Mouse (Mus musculus): ENCODE data around the gene Ckb.
"Not testable (repeated sequence)": the region's sequence is repeated elsewhere in the genome, so short reads cannot be mapped to it uniquely, and the experiment has no call there.

Ckb gene

DNA sequence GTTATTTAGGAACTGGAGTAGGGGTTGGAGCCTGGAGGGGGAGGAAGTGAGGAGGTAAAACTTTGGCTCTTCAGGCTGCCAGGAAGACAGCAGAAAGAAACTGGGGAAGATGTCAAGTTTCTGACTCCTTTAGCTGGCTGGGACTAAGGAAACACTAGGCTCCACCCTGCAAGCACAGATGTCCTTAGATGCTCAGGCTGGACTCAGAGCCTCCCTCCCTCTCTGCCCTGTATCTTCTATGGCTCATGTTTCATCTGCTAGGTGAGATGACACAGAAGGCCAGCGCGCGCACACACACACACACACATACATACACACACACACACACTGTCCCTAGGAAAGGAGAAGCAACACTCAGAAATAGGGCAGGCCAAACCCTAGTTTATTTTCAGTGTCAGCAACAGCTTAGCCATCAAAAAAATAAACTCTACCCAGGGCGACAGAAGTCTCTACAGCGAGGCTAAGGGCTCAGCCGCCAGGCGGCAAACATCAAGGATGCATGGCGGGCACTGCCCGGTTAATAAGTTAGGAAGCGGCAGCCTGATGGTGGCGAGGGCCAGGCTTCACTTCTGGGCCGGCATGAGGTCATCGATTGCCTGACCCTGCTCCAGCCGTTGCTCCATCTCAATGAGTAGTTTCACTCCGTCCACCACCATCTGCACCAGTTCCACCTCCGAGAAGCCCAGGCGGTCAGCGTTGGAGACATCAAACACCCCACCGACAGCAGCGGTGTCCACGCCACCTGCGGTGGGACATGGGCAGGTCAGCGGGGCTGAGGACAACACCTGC is 2.9 kb downstream of the Ckb start:
- DNase-seq (ENCODE audit: low spot score in 2 of 2) = no peak

- DNase-seq (ENCODE audit: low spot score in 2 of 2) = peak; percentile 88 to 93
Measured at GRCm38 (mm10) chr12:111668457-111668912, 3.7 kb downstream of the Ckb start.

DNA sequence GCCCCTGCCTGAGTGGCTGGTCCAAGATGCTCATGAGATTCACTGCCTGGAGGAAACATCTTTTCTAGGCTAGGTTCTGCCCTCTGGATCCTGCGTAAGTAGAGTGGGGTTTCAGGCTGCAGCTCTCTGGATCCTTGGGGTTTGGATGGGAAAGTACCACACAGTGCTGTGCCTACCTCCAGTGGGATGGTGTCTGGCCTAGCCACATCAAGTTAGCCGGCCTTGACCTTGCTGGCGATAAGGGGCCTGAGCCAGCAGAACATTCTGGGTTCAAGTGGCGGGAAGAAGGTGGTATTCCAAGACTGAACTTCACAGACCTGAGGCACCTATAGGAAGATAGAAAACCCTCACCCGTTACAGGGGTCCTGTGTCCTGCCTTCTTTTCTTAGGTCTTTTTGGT is 4.7 kb downstream of the Ckb start:
- DNase-seq (ENCODE audit: low spot score in 2 of 2) = no peak

- peak in 1 of 2 experiments; percentile 64 for DNase-seq (ENCODE audit: low spot score in 2 of 2)
Measured at GRCm38 (mm10) chr12:111666380-111666779, 5.8 kb downstream of the Ckb start.

DNA sequence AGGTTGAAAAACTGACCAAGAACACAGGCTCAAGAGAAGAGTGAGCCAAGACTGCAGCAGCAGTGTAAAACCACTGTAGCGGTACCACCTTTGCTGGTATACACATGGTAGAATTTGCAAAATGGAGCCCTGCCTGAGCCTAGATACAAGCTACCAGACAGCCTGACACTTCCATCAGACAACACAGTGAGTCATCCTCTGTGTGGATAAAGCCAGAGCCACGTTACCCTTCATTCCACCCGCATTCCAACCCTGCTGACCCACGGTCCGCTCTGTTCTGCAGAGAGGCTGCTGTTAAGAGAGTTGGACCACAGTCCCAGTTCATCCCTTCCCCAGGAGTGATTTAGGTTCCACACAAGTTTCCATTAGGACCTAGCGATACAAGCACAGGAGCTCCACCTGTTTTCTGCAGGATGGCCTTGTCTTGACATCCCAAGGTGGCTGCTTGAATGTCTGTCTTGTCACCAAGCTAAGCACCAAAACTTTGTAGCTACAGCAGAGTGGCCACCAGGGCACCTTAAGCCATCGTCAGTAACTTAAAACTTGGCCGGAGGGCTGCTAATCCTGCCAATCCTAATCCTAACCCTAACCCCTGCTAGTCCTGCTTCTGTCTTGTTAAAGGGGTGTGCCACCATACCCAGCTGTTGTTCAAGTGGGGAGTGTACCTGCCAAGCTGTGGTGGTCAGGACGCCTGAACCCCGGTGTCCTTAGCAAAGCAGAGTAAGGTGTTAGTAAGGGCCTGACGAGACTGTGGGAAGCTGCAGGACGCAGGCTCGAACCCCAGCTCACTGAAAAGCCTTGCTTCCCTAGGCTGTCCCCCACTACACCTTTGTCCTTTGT is 6.9 kb downstream of the Ckb start:
- no peak for DNase-seq (ENCODE audit: low spot score in 2 of 2)

GRCm38 (mm10) chr12:111664144-111664634 is 7.9 kb downstream of the Ckb start:
- no peak for DNase-seq (ENCODE audit: low spot score in 2 of 2)

GRCm38 (mm10) chr12:111663228-111664143 is 8.7 kb downstream of the Ckb start:
- DNase-seq (ENCODE audit: low spot score in 2 of 2) = no peak

DNA sequence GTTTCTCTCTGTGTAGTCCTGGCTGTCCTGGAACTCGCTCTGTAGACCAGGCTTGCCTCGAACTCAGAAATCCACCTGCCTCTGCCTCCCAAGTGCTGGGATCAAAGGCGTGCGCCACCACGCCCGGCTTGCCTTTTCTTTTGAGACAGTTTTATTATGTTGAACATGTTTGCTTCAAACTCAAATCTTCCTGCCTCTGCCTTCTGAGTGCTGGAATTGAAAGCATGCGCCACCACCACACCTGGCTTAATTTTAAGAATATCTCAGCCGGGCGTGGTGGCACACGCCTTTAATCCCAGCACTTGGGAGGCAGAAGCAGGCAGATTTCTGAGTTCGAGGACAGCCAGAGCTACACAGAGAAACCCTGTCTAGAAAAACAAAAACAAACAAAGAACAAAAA is 10.6 kb downstream of the Ckb start:
- DNase-seq (ENCODE audit: low spot score in 2 of 2) = not testable (repeated sequence)

GRCm38 (mm10) chr12:111660628-111661027 is 11.5 kb downstream of the Ckb start:
- no peak for DNase-seq (ENCODE audit: low spot score in 2 of 2)

GRCm38 (mm10) chr12:111659331-111659730 is 12.8 kb downstream of the Ckb start:
- DNase-seq (ENCODE audit: low spot score in 2 of 2) = no peak

GRCm38 (mm10) chr12:111655695-111656094 is 16.4 kb downstream of the Ckb start:
- DNase-seq (ENCODE audit: low spot score in 2 of 2) = no peak

DNA sequence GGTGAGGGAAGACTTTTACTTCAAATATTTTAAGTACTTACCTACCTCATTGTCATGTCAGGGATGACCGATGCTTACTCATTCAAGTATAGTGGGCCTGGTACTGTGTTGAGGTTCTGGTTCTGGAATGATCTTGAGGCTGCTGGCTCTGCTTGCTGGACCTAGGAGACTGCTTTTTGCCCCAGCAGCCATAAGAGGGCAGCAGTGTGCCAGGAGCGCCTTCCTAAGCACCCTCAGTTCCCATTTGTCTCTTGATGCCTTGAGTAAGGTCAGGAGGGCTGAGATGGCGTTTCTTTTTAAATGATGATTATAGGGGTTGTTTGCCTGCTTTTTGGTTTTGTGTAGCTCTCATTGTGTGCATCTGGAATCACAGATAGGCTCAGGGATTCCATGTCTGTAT is 18.7 kb downstream of the Ckb start:
- peak; percentile 52 to 70 for DNase-seq (ENCODE audit: low spot score in 2 of 2)

GRCm38 (mm10) chr12:111652953-111653352 is 19.2 kb downstream of the Ckb start:
- no peak for DNase-seq (ENCODE audit: low spot score in 2 of 2)

DNA sequence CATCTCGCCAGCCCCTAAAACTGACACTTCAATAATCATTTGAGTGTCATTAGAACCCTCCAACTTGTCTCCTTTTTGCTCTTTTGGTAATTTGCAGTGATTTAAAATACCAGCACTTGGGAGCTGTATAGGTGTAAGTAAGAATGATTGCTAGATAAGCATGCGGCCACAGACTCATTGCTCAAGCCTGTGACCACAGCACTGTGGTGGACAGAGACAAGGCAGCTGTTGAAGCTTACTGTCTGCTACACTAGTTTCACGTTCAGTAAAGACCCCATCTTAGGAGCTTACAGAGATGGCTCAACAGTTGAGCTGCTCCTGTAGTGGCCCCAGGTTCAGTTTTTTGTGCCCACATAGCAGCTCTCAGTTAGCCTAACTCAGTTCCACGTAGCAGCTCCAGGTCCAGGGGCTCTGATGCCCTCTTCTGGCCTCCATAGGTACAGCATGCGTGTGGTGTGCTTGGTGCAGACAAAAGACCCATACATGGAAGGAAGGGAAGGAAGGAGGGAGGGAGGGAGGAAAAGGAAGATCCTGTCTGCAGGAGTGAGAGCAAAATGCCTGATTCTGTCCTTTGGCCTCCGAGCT is 24.0 kb downstream of the Ckb start:
- DNase-seq (ENCODE audit: low spot score in 2 of 2) = peak; percentile 52 to 57

Data from frontal cortex, postnatal 14 days (tissue).